Mouse (Mus musculus) intestine, embryonic 15.5 days (tissue): ENCODE results near the gene Kdelc1. TPM values are rescaled to one million over a fixed set of nuclear protein-coding genes. Genes with fewer than 3 reads are reported as not detected.

Experiments used
- polyA plus RNA-seq: library from polyadenylated mRNA; unstranded; fragments of >200 nt; fragmentation: Nextera tagmentation; extraction: Ambion mirVana; gene quantifications from 2 replicates; pipeline ENCODE4 v1.2.1, GENCODE M21; 2015

Gene Kdelc1
- polyA plus RNA-seq, 1 experiment from 2014 or later = 53.3 TPM

Other genes with a start within 250 kb of the Kdelc1 start
- gene Tpp2, start 185.2 kb downstream of the Kdelc1 start, polyA plus RNA-seq = 53.8 and 59.9 TPM in 2 replicates
- 0.42 and 0.49 TPM in 2 replicates for gene Mettl21c, start 98.8 kb downstream of the Kdelc1 start, polyA plus RNA-seq
- gene Gm8251, start 56.9 kb downstream of the Kdelc1 start, polyA plus RNA-seq = 0.08 and 0.11 TPM in 2 replicates
- gene Tex30, start 16.4 kb downstream of the Kdelc1 start, polyA plus RNA-seq = 75.7 and 90.0 TPM in 2 replicates
- 17.5 and 17.6 TPM in 2 replicates for gene Bivm, start 149 bp upstream of the Kdelc1 start, polyA plus RNA-seq
- 14.3 and 14.8 TPM in 2 replicates for gene Ercc5, start 28.9 kb upstream of the Kdelc1 start, polyA plus RNA-seq
- not detected in 2 replicates for gene Mettl21e, start 100.2 kb upstream of the Kdelc1 start, polyA plus RNA-seq